Mouse (Mus musculus): Measurements from ENCODE around the gene Ntn4.

The Ntn4 gene

GRCm38 (mm10) chr10:93736114-93736645 lies 95.7 kb downstream of the Ntn4 start:
- peak; percentile 69 to 85 for DNase-seq

- no peak for DNase-seq
Measured at GRCm38 (mm10) chr10:93737080-93737479, 96.6 kb downstream of the Ntn4 start.

DNA sequence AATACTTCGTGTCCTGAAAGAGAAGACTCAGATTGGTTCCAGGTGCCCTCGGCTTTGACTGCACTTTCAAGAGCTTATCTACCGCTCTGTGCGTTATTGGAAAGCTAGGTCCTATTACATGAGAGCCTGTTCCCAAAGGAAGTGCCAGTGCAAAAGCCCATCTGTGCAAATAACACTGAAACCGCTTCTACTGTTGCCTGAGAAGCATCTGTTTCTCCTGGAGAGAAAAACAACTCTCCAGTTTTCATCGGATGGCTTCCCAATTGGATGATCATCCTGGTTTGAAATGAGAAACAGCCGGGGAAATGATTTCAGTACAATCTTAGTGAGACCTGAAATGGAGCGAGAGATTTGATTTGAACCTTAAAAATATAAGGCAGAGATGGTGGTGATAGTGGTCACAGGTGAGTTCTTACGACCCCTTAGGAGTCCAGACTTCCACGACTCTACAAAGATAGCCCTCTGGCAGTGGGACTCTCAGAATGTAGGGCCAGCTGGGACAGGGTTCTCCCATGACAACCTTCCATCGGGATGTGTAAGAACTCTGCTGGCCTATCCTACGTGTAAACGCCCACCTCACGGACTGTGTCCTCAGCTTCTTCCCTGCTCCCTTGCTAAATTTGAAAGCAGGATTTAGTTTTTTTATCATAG lies 101.1 kb downstream of the Ntn4 start:
- DNase-seq, result no peak

- DNase-seq, result no peak
Measured at GRCm38 (mm10) chr10:93742097-93742446, 101.6 kb downstream of the Ntn4 start.

- DNase-seq, result no peak
Measured at GRCm38 (mm10) chr10:93742598-93742997, 102.1 kb downstream of the Ntn4 start.

- DNase-seq, result peak; percentile 27 to 65
Measured at GRCm38 (mm10) chr10:93749267-93750192, 109.0 kb downstream of the Ntn4 start.

- DNase-seq, result no peak
Measured at GRCm38 (mm10) chr10:93751302-93751701, 110.8 kb downstream of the Ntn4 start.

DNA sequence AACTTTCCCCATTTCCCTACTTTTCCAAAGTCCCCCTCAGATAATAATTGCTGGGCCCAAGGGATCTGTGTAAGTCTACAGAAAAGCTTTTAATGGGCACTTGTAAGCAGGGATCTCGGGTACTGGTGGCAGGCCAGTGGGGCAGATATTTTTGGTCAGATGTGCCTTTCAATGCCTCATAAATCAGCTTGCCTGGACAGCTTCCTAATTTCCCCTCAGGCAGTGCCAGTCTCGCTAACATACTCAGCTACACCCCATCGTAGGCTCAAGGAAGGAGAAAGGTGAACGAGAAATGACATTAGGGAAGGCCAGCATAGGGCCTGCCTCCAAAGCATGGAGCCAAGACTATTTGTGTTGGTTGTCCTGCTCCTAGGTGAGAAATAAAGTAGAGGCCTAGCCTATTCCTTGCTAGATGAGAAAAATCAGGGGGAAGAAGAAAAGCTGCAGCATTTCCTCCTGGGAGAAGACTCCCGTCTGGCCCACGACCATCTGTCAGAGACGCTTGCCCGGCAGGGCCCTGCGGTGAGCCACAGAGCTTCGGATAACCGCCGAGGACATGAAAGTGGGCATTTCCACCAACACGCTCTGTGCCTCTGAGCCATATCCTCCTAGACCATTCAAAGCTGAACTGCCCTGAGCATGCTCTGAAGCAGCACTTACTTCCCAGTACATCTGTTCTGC lies 113.4 kb downstream of the Ntn4 start:
- DNase-seq, result no peak

- DNase-seq, result no peak
Measured at GRCm38 (mm10) chr10:93756211-93756610, 115.7 kb downstream of the Ntn4 start.

- no peak for DNase-seq
Measured at GRCm38 (mm10) chr10:93759644-93760043, 119.2 kb downstream of the Ntn4 start.

DNA sequence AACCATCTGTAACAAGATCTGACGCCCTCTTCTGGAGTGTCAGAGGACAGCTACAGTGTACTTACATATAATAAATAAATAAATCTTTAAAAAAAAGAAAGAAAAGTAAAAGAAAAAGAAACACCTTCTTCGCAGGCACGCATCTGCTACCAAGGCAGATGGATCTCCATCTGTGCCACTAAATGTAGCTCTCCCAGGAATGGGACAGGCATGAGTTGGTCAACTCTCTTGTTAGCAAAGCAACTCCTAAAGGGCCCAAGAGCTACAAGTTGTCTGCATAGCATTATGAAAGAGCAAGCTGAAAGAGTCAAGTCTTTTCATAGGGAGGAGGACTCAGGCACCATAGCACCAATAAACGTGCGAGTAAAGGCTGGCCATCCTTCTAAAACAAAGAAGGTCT lies 119.9 kb downstream of the Ntn4 start:
- DNase-seq, result no peak

- DNase-seq, result peak; percentile 47 to 64
Measured at GRCm38 (mm10) chr10:93763074-93763473, 122.6 kb downstream of the Ntn4 start.

- DNase-seq, result no peak
Measured at GRCm38 (mm10) chr10:93766221-93766620, 125.7 kb downstream of the Ntn4 start.

GRCm38 (mm10) chr10:93767245-93767644 lies 126.8 kb downstream of the Ntn4 start:
- DNase-seq, result no peak

DNA sequence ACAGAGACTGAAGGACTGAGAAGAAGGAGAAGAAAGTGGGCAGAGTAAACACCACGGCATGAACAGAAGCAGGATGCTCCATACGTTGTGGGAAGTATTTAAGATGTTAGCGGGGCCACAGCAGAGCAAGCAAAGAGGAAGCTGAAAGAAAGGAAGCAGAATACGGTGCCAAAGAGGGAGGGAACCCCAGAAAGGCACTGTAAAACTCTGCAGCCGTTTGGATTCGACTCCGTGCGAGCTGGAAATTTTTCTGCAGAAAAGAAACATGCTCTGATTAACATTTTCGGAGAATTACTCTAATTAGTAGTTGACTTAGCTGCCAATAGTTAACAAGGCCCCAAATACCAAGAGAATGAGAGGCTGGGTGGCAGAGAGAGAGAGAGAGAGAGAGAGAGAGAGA lies 127.7 kb downstream of the Ntn4 start:
- no peak for DNase-seq

DNA sequence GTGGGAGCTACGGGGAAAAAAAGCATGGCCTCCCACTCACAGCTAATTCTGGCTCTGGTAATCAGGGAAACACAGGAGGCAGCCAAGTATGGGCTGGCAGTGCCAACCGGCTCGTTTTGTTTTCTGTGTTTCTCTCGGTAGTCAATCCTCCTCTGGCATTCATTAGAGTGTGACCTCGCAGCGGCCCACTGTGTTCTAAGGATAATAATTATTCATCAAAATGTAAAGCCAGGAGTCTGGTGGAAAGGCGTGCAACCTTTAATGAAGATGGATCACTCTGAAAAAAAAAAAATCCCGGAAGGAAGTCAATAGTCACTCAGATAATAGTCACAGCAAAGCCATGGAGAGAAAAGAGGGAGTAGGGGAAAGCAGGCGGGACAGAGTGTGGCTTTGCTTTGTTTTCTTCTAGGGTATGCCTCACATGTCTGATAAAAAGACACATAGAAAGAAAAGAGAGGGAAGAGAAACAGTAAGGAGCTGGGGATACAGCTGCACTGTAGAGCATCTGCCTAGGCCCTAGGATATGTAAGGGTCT lies 131.5 kb downstream of the Ntn4 start:
- no peak for DNase-seq

DNA sequence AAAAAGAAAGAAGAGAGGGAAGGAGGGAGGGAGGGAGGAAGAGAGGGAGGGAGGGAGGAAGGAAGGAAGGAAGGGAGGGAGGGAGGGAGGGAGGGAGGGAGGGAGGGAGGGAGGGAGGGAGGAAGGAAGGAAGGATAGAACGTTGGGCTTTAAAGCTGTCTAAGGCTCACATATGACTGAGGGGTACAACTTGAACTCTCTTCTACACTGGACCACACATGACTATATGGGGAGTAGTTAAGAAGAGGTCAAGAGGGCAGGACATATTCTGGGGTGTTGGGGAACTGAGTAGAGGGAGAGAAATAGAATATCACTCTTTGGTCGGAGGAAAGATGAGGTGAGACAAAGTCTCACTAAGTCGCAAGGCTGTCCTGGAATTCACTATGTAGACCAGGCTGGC lies 132.0 kb downstream of the Ntn4 start:
- DNase-seq, result no peak

- no peak for DNase-seq
Measured at GRCm38 (mm10) chr10:93776731-93777151, 136.3 kb downstream of the Ntn4 start.

- peak; percentile 41 to 66 for DNase-seq
Measured at GRCm38 (mm10) chr10:93777372-93777771, 136.9 kb downstream of the Ntn4 start.

- no peak for DNase-seq
Measured at GRCm38 (mm10) chr10:93783216-93784013, 142.9 kb downstream of the Ntn4 start.
